Mouse (Mus musculus): ENCODE results near the gene Cuta. TPM values are rescaled to one million over a fixed set of nuclear protein-coding genes. Genes with fewer than 3 reads are reported as not detected.

The Cuta gene
- polyA plus RNA-seq, 1 experiment from 2014 or later, result 179 TPM

- Histone ChIP-seq H3K4me1 (peaks cover 47% of the 10 kb centered on the region), H3K4me3 (replicated peaks) (no peak overlapping the region), H3K9ac (no peak overlapping the region), H3K36me3 (peaks cover 9% of the 10 kb centered on the region; the same call in 1 of the 2 replicates), H3K9me3 (no peaks in the 10 kb centered on the region), H3K27ac (no peak overlapping the region), H3K27me3 (replicated peaks) (no peaks in the 10 kb centered on the region), H3K4me2 (peak overlapping the region; percentile 26; the same call in 1 of the 2 replicates)
- WGBS, result 41% methylated on average over 6 of the region's 6 CpGs
- no peak for ATAC-seq (ENCODE audit: insufficient read depth, low FRiP score, low read depth)
Measured at GRCm38 (mm10) chr17:26953201-26953600, 13.8 kb upstream of the Cuta start.

DNA sequence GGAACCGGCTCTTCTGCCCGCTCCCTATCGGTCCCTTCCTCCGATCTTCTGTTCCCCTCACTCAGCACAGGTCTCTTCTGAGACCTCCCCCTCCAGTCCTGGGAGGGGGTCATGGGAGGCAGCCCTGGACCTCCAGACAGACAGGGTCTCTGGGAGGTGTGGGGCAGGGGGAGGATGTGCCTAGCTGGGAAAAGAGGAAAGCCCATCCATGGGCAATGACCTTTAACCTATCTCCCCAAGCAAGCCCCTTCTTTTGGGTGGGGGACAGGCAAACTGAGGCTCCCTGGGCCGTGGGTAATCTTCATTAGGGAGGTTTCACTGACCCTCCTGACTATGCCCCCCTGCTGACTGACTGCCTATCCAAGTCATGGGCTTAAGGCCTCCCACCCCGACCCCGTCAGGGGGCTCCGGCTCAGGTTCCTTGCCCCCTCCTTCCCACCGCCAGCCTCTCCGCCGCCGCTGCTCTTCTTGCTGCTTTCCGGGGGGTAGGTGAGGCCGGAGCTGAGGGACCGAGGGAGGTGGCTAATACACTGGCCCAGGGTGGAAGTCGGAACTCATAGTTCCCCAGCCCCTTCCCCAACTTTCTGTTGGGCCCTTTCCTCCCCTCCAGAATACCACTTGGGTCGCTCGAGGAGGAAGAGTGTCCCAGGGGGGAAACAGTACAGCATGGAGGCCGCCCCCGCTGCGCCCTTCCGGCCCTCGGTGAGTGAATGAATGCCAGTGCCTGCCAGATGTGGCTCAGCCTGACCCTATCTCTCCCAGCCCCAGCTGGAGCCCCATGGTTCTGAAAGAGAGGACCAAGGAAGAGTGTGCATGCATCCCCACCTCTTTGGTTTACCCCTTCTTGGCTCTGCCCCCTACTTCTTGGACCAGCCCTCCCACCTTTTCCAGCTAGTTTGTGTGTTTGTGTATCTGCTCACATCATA lies 12.8 kb upstream of the Cuta start:
- H3K9me3 ChIP-seq, result no peaks in the 10 kb centered on the region
- H3K36me3 ChIP-seq, result peaks cover 9% of the 10 kb centered on the region; the same call in 1 of the 2 replicates
- peaks cover 54% of the 10 kb centered on the region for H3K4me1 ChIP-seq
- peak overlapping the region; percentile 58 for H3K4me2 ChIP-seq
- H3K27ac ChIP-seq, result no peak overlapping the region
- no peak for ATAC-seq (ENCODE audit: insufficient read depth, low FRiP score, low read depth)
- peak overlapping the region; percentile 33 for H3K4me3 ChIP-seq (replicated peaks)
- WGBS, result 16% methylated on average over 22 of the region's 23 CpGs
- H3K9ac ChIP-seq, result no peak overlapping the region
- no peaks in the 10 kb centered on the region for H3K27me3 ChIP-seq (replicated peaks)

DNA sequence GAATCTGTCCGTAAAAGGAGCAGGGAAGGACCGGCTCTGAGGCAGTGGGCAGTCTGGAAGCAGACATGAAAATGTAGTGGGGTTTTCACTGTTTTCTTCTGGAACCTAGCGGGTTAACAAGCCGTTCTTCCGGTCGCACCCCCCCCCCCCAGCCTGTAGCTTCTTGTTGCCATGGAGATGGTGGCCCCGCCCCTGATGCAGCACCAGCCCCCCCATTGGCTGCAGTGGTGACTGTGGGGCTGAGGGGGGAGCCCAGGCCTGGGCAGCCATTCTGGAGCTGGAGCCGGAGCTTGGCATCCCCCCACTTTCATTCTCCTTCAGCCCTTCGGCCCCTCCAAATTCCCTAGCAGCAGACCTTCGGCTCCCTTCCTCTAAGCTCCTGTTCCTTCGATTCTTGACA lies 12.0 kb upstream of the Cuta start:
- H3K27ac ChIP-seq, result peak overlapping the region; percentile 16; the same call in 1 of the 2 replicates
- no peak for ATAC-seq (ENCODE audit: insufficient read depth, low FRiP score, low read depth)
- 2% methylated on average over 9 of the region's 11 CpGs for WGBS

GRCm38 (mm10) chr17:26950560-26951288 lies 11.4 kb upstream of the Cuta start:
- Histone ChIP-seq H3K9ac (peak overlapping the region; percentile 16; the same call in 1 of the 2 replicates), H3K36me3 (peaks cover 9% of the 10 kb centered on the region; the same call in 1 of the 2 replicates), H3K4me2 (peak overlapping the region; percentile 58), H3K9me3 (no peaks in the 10 kb centered on the region), H3K4me1 (peaks cover 65% of the 10 kb centered on the region), H3K4me3 (replicated peaks) (peak overlapping the region; percentile 33), H3K27me3 (replicated peaks) (no peaks in the 10 kb centered on the region), H3K27ac (peak overlapping the region; percentile 16; the same call in 1 of the 2 replicates)
- WGBS, result 26% methylated on average over 7 of the region's 7 CpGs
- no peak for ATAC-seq (ENCODE audit: insufficient read depth, low FRiP score, low read depth)

More for the DNA sequence above, 12.0 kb upstream of the Cuta start:
- Histone ChIP-seq H3K36me3 (peaks cover 9% of the 10 kb centered on the region; the same call in 1 of the 2 replicates), H3K4me3 (replicated peaks) (peak overlapping the region; percentile 33), H3K9ac (peak overlapping the region; percentile 16; the same call in 1 of the 2 replicates), H3K27me3 (replicated peaks) (no peaks in the 10 kb centered on the region), H3K4me1 (peaks cover 58% of the 10 kb centered on the region), H3K9me3 (no peaks in the 10 kb centered on the region), H3K4me2 (peak overlapping the region; percentile 58)

- Histone ChIP-seq H3K27me3 (replicated peaks) (no peaks in the 10 kb centered on the region), H3K4me3 (replicated peaks) (no peak overlapping the region), H3K9me3 (no peaks in the 10 kb centered on the region), H3K9ac (no peak overlapping the region), H3K27ac (no peak overlapping the region), H3K4me1 (peaks cover 69% of the 10 kb centered on the region), H3K4me2 (peak overlapping the region; percentile 97; the same call in 1 of the 2 replicates), H3K36me3 (peaks cover 2% of the 10 kb centered on the region; the same call in 1 of the 2 replicates)
- WGBS, result 53% methylated on average over 5 of the region's 5 CpGs
- no peak for ATAC-seq (ENCODE audit: insufficient read depth, low FRiP score, low read depth)
Measured at GRCm38 (mm10) chr17:26949866-26950265, 10.5 kb upstream of the Cuta start.

DNA sequence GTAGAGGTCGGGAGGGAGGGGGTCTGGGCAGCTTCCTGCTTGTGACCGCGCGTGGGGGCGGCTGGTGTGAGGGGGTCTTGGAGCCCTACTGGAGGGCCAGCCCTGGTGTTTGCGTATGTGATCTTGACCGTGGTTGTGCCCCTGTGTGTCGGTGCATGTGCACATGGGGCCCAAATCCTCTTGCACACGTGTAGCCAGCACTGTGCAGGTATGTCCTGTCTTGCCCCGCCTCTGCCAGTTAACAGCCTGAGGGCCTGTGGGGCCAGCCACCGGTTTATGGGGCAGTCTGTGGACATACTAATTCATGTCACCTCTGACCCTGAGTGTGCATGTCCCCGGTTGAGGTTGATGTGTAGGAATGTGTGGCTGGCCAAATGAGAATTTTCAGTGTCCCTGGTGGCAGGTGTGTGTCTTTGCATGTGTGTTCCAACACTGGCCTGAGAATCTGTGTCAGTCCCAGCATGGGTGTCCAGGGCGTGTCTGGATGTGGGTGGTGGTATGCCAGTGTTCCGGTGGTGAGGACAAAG lies 9.7 kb upstream of the Cuta start:
- WGBS, result 10% methylated on average over 10 of the region's 14 CpGs
- peak; percentile 25; the same call in 1 of the 2 replicates for ATAC-seq (ENCODE audit: insufficient read depth, low FRiP score, low read depth)

GRCm38 (mm10) chr17:26948316-26949050 lies 9.1 kb upstream of the Cuta start:
- Histone ChIP-seq H3K9me3 (no peaks in the 10 kb centered on the region), H3K36me3 (no peaks in the 10 kb centered on the region), H3K9ac (peak overlapping the region; percentile 55), H3K27ac (peak overlapping the region; percentile 57; the same call in 1 of the 2 replicates), H3K4me3 (replicated peaks) (peak overlapping the region; percentile 66), H3K27me3 (replicated peaks) (no peaks in the 10 kb centered on the region), H3K4me1 (peaks cover 62% of the 10 kb centered on the region), H3K4me2 (peak overlapping the region; percentile 97)
- ATAC-seq (ENCODE audit: insufficient read depth, low FRiP score, low read depth), result no peak
- 2% methylated on average over 33 of the region's 87 CpGs for WGBS

More for the DNA sequence above, 9.7 kb upstream of the Cuta start:
- H3K27me3 ChIP-seq (replicated peaks), result no peaks in the 10 kb centered on the region
- H3K4me1 ChIP-seq, result peaks cover 68% of the 10 kb centered on the region
- peak overlapping the region; percentile 66 for H3K4me3 ChIP-seq (replicated peaks)
- H3K9ac ChIP-seq, result peak overlapping the region; percentile 55; the same call in 1 of the 2 replicates
- H3K27ac ChIP-seq, result peak overlapping the region; percentile 40; the same call in 1 of the 2 replicates
- H3K36me3 ChIP-seq, result no peaks in the 10 kb centered on the region
- H3K9me3 ChIP-seq, result no peaks in the 10 kb centered on the region
- peak overlapping the region; percentile 97 for H3K4me2 ChIP-seq

DNA sequence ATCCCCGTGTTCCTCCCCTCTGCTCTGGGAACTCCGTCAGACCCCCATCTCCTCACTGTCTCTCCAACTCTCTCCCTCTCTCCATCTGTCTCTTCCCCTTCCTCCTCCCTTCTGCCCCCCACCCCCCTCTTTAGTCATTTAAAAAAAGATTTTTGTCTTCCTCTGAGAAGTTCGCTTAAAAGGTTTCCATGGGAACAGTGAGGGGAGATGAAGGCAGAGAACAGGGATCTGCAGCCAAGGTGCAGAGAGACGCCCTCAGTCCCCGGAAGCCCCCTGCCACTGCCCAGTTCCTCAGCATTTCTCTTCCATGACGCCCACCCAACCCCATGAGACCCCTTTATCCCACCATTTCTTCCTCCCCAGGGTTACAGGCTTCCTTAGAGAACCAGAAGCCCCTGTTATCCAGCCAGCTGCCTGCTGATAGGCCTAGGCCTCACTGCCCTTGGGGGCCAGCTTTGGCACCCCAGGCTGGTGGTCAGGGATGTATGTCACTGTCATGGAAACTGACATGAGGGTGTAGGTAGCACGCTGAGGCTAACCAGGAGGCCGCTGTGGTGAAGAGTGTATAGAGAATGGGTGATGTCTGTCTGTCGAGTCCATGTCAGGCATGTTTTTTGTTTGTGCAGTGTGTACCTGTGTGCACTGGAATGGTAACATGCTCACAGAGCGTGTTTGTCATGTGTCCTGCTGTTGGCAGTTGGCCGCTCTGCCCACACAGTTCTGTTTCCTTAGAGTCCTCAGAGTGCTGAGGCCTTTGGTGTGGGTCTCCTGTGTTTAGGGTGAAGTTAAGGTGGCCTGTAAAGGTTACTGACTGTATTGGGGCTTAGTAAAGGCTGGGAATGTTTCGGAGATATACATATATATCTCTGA lies 8.1 kb upstream of the Cuta start:
- H3K36me3 ChIP-seq, result no peaks in the 10 kb centered on the region
- H3K4me3 ChIP-seq (replicated peaks), result peak overlapping the region; percentile 39; the same call in 1 of the 2 replicates
- H3K4me1 ChIP-seq, result peaks cover 54% of the 10 kb centered on the region
- H3K4me2 ChIP-seq, result peak overlapping the region; percentile 68
- no peak overlapping the region for H3K9ac ChIP-seq
- peak overlapping the region; percentile 58; the same call in 1 of the 2 replicates for H3K27ac ChIP-seq
- 60% methylated on average over 12 of the region's 12 CpGs for WGBS
- H3K27me3 ChIP-seq (replicated peaks), result no peaks in the 10 kb centered on the region
- ATAC-seq (ENCODE audit: insufficient read depth, low FRiP score, low read depth), result no peak
- no peaks in the 10 kb centered on the region for H3K9me3 ChIP-seq

DNA sequence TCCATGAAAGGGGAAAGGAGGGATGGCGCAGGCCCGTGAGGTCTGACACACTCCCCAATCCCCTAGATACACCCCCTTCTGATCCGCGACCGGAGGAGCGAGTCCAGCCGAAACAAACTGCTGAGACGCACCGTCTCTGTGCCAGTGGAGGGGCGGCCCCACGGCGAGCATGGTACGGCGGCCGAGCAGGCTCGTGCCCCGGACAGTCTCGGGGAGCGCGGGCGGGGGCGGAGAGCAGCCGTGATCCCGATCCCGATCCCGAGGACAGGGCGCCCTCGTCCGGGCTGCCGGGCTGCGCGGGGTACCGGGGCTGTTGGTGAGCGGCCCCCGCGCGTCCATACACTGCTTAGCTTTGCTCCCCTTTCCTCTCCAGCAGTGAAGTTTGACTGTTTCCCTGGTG lies 7.2 kb upstream of the Cuta start:
- 4% methylated on average over 37 of the region's 37 CpGs for WGBS

DNA sequence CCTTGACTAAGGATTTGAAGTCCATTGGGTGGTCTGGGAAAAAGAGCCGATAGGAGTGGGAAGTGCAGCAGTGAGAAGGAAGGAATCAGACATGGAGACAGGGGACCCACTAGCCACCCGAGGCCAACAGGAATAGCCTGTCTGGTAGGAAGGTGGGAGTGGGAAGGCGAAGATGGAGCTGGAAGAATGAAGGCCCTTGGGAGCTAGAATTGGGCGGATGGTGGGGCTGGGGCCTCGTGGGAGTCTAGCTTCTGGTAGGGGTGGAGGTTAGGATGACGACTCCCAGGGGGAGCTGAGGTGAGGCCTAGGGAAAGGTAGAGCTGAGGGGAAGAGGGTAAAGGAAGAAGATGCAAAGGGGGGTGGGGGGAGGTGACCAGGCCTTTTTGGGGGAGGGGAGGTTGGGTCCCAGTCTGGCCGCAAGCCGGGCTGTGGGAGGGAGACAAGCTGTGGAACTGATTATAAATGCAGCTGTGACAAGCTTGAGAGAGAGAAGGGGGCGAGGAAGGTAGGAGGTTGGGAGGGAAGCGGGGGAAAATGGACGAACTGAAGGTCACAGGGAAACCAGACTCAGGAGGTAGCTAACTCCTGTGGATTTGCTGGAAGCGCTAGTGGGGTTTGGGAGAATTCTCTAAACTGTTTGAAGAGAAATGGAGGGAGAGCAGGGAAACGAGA lies 6.6 kb upstream of the Cuta start:
- Histone ChIP-seq H3K27ac (peak overlapping the region; percentile 58), H3K36me3 (no peaks in the 10 kb centered on the region)
- 31% methylated on average over 13 of the region's 13 CpGs for WGBS

More for the DNA sequence above, 7.2 kb upstream of the Cuta start:
- H3K4me2 ChIP-seq, result peak overlapping the region; percentile 68
- H3K36me3 ChIP-seq, result no peaks in the 10 kb centered on the region
- H3K9me3 ChIP-seq, result no peaks in the 10 kb centered on the region
- peaks cover 45% of the 10 kb centered on the region for H3K4me1 ChIP-seq
- H3K27me3 ChIP-seq (replicated peaks), result no peaks in the 10 kb centered on the region
- peak; percentile 56; the same call in 1 of the 2 replicates for ATAC-seq (ENCODE audit: insufficient read depth, low FRiP score, low read depth)
- H3K4me3 ChIP-seq (replicated peaks), result peak overlapping the region; percentile 39
- H3K9ac ChIP-seq, result peak overlapping the region; percentile 5; the same call in 1 of the 2 replicates
- H3K27ac ChIP-seq, result peak overlapping the region; percentile 58

More for the DNA sequence above, 6.6 kb upstream of the Cuta start:
- H3K27me3 ChIP-seq (replicated peaks), result no peaks in the 10 kb centered on the region
- no peaks in the 10 kb centered on the region for H3K9me3 ChIP-seq
- no peak for ATAC-seq (ENCODE audit: insufficient read depth, low FRiP score, low read depth)
- 0 out of 2 replicates have a peak overlapping the region, but pooled peaks have one; percentile 5 for H3K9ac ChIP-seq
- peak overlapping the region; percentile 39 for H3K4me3 ChIP-seq (replicated peaks)
- H3K4me1 ChIP-seq, result peaks cover 39% of the 10 kb centered on the region
- peak overlapping the region; percentile 68 for H3K4me2 ChIP-seq

Measured in stomach, embryonic 15.5 days (tissue).